Mouse (Mus musculus): ENCODE measurements around the gene Cnih1. TPM values are rescaled to one million over a fixed set of nuclear protein-coding genes. Genes with fewer than 3 reads are reported as not detected.

Gene Cnih1
- polyA plus RNA-seq, 1 experiment from 2014 or later, result 169 TPM

GRCm38 (mm10) chr14:46794157-46794556 lies 5.9 kb upstream of the Cnih1 start:
- no peaks in the 10 kb centered on the region for H3K9me3 ChIP-seq (ENCODE audit: control insufficient read depth, low read length)
- H3K27ac ChIP-seq (ENCODE audit: low read length), result no peak overlapping the region
- H3K4me1 ChIP-seq (replicated peaks; ENCODE audit: control insufficient read depth, insufficient read depth, low read length), result no peaks in the 10 kb centered on the region
- no peaks in the 10 kb centered on the region for H3K27me3 ChIP-seq (ENCODE audit: control insufficient read depth, insufficient read depth, low read depth, low read length)
- ATAC-seq (ENCODE audit: low read depth), result no peak
- no peak overlapping the region for H3K4me3 ChIP-seq (ENCODE audit: low read length)
- 78% methylated on average over 5 of the region's 5 CpGs for WGBS
- no peak overlapping the region for H3K4me2 ChIP-seq (ENCODE audit: low read depth, low read length)
- H3K9ac ChIP-seq (ENCODE audit: low read length), result no peak overlapping the region
- H3K36me3 ChIP-seq (ENCODE audit: control insufficient read depth, insufficient read depth, low read length), result no peaks in the 10 kb centered on the region

- Histone ChIP-seq H3K9ac (ENCODE audit: low read length) (no peak overlapping the region), H3K9me3 (ENCODE audit: control insufficient read depth, low read length) (no peaks in the 10 kb centered on the region), H3K36me3 (ENCODE audit: control insufficient read depth, insufficient read depth, low read length) (no peaks in the 10 kb centered on the region), H3K4me3 (ENCODE audit: low read length) (no peak overlapping the region), H3K27ac (ENCODE audit: low read length) (no peak overlapping the region), H3K4me1 (replicated peaks; ENCODE audit: control insufficient read depth, insufficient read depth, low read length) (peaks cover 13% of the 10 kb centered on the region; the same call in 1 of the 2 replicates), H3K4me2 (ENCODE audit: low read depth, low read length) (no peak overlapping the region), H3K27me3 (ENCODE audit: control insufficient read depth, insufficient read depth, low read depth, low read length) (no peaks in the 10 kb centered on the region)
- no peak for ATAC-seq (ENCODE audit: low read depth)
- WGBS, result 88% methylated on average over 6 of the region's 6 CpGs
Measured at GRCm38 (mm10) chr14:46790723-46791122, 2.5 kb upstream of the Cnih1 start.

- Histone ChIP-seq H3K9me3 (ENCODE audit: control insufficient read depth, low read length) (no peaks in the 10 kb centered on the region), H3K4me1 (replicated peaks; ENCODE audit: control insufficient read depth, insufficient read depth, low read length) (peaks cover 13% of the 10 kb centered on the region; the same call in 1 of the 2 replicates), H3K27me3 (ENCODE audit: control insufficient read depth, insufficient read depth, low read depth, low read length) (no peaks in the 10 kb centered on the region), H3K4me2 (ENCODE audit: low read depth, low read length) (no peak overlapping the region), H3K27ac (ENCODE audit: low read length) (no peak overlapping the region), H3K36me3 (ENCODE audit: control insufficient read depth, insufficient read depth, low read length) (no peaks in the 10 kb centered on the region), H3K9ac (ENCODE audit: low read length) (no peak overlapping the region), H3K4me3 (ENCODE audit: low read length) (no peak overlapping the region)
- ATAC-seq (ENCODE audit: low read depth), result no peak
- WGBS, result 61% methylated on average over 4 of the region's 4 CpGs
Measured at GRCm38 (mm10) chr14:46790303-46790702, 2.1 kb upstream of the Cnih1 start.

- H3K4me1 ChIP-seq (replicated peaks; ENCODE audit: control insufficient read depth, insufficient read depth, low read length), result peaks cover 13% of the 10 kb centered on the region; the same call in 1 of the 2 replicates
- H3K4me3 ChIP-seq (ENCODE audit: low read length), result peak overlapping the region; percentile 96
- peak overlapping the region; percentile 46; the same call in 1 of the 2 replicates for H3K9ac ChIP-seq (ENCODE audit: low read length)
- 12% methylated on average over 8 of the region's 8 CpGs for WGBS
- no peaks in the 10 kb centered on the region for H3K27me3 ChIP-seq (ENCODE audit: control insufficient read depth, insufficient read depth, low read depth, low read length)
- H3K9me3 ChIP-seq (ENCODE audit: control insufficient read depth, low read length), result no peaks in the 10 kb centered on the region
- no peaks in the 10 kb centered on the region for H3K36me3 ChIP-seq (ENCODE audit: control insufficient read depth, insufficient read depth, low read length)
- peak overlapping the region; percentile 41 for H3K27ac ChIP-seq (ENCODE audit: low read length)
- peak; percentile 4; the same call in 1 of the 2 replicates for ATAC-seq (ENCODE audit: low read depth)
- peak overlapping the region; percentile 41 for H3K4me2 ChIP-seq (ENCODE audit: low read depth, low read length)
Measured at GRCm38 (mm10) chr14:46788505-46788901, 292 bp upstream of the Cnih1 start.

DNA sequence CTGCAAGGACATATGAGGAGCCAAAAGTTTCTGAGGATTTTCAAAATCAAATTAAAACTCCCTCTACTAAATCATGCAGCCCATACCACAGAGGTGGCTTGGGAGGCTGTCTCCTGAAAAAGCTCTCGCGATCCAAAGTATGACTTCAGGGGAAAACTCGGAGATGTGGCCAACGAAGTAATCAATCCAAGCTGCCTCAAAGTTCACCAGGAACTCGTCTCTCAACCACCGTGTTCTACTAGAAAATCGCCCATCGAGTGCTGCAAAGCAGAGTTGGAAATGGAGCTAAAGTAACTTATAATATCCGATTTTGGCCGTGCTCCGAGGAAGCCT lies 791 bp downstream of the Cnih1 start:
- H3K4me1 ChIP-seq (replicated peaks; ENCODE audit: control insufficient read depth, insufficient read depth, low read length), result peaks cover 13% of the 10 kb centered on the region; the same call in 1 of the 2 replicates
- H3K9me3 ChIP-seq (ENCODE audit: control insufficient read depth, low read length), result no peaks in the 10 kb centered on the region
- peak overlapping the region; percentile 96 for H3K9ac ChIP-seq (ENCODE audit: low read length)
- no peak for ATAC-seq (ENCODE audit: low read depth)
- H3K4me3 ChIP-seq (ENCODE audit: low read length), result peak overlapping the region; percentile 96
- no peaks in the 10 kb centered on the region for H3K27me3 ChIP-seq (ENCODE audit: control insufficient read depth, insufficient read depth, low read depth, low read length)
- under 1% methylated on average over 11 of the region's 11 CpGs for WGBS
- peak overlapping the region; percentile 97 for H3K27ac ChIP-seq (ENCODE audit: low read length)
- H3K4me2 ChIP-seq (ENCODE audit: low read depth, low read length), result peak overlapping the region; percentile 61
- H3K36me3 ChIP-seq (ENCODE audit: control insufficient read depth, insufficient read depth, low read length), result no peaks in the 10 kb centered on the region

- no peak overlapping the region for H3K4me2 ChIP-seq (ENCODE audit: low read depth, low read length)
- 78% methylated on average over 5 of the region's 5 CpGs for WGBS
- H3K27ac ChIP-seq (ENCODE audit: low read length), result no peak overlapping the region
- H3K4me1 ChIP-seq (replicated peaks; ENCODE audit: control insufficient read depth, insufficient read depth, low read length), result peaks cover 13% of the 10 kb centered on the region; the same call in 1 of the 2 replicates
- H3K36me3 ChIP-seq (ENCODE audit: control insufficient read depth, insufficient read depth, low read length), result peaks cover 3% of the 10 kb centered on the region
- no peaks in the 10 kb centered on the region for H3K9me3 ChIP-seq (ENCODE audit: control insufficient read depth, low read length)
- no peaks in the 10 kb centered on the region for H3K27me3 ChIP-seq (ENCODE audit: control insufficient read depth, insufficient read depth, low read depth, low read length)
- no peak overlapping the region for H3K4me3 ChIP-seq (ENCODE audit: low read length)
- no peak overlapping the region for H3K9ac ChIP-seq (ENCODE audit: low read length)
- ATAC-seq (ENCODE audit: low read depth), result no peak
Measured at GRCm38 (mm10) chr14:46785247-46785646, 3.0 kb downstream of the Cnih1 start.

- peaks cover 9% of the 10 kb centered on the region; the same call in 1 of the 2 replicates for H3K4me1 ChIP-seq (replicated peaks; ENCODE audit: control insufficient read depth, insufficient read depth, low read length)
- H3K9ac ChIP-seq (ENCODE audit: low read length), result no peak overlapping the region
- H3K9me3 ChIP-seq (ENCODE audit: control insufficient read depth, low read length), result peaks cover 10% of the 10 kb centered on the region
- H3K27ac ChIP-seq (ENCODE audit: low read length), result no peak overlapping the region
- no peak for ATAC-seq (ENCODE audit: low read depth)
- H3K4me2 ChIP-seq (ENCODE audit: low read depth, low read length), result no peak overlapping the region
- no peak overlapping the region for H3K4me3 ChIP-seq (ENCODE audit: low read length)
- peaks cover 20% of the 10 kb centered on the region for H3K36me3 ChIP-seq (ENCODE audit: control insufficient read depth, insufficient read depth, low read length)
- no peaks in the 10 kb centered on the region for H3K27me3 ChIP-seq (ENCODE audit: control insufficient read depth, insufficient read depth, low read depth, low read length)
- 83% methylated on average over 10 of the region's 10 CpGs for WGBS
Measured at GRCm38 (mm10) chr14:46783327-46783926, 4.8 kb downstream of the Cnih1 start.

GRCm38 (mm10) chr14:46782187-46782828 lies 5.9 kb downstream of the Cnih1 start:
- 85% methylated on average over 8 of the region's 8 CpGs for WGBS
- no peak for ATAC-seq (ENCODE audit: low read depth)
- H3K27ac ChIP-seq (ENCODE audit: low read length), result no peak overlapping the region
- H3K27me3 ChIP-seq (ENCODE audit: control insufficient read depth, insufficient read depth, low read depth, low read length), result no peaks in the 10 kb centered on the region
- peaks cover 10% of the 10 kb centered on the region for H3K9me3 ChIP-seq (ENCODE audit: control insufficient read depth, low read length)
- no peak overlapping the region for H3K4me2 ChIP-seq (ENCODE audit: low read depth, low read length)
- H3K4me3 ChIP-seq (ENCODE audit: low read length), result no peak overlapping the region
- no peak overlapping the region for H3K9ac ChIP-seq (ENCODE audit: low read length)
- H3K4me1 ChIP-seq (replicated peaks; ENCODE audit: control insufficient read depth, insufficient read depth, low read length), result peaks cover 9% of the 10 kb centered on the region; the same call in 1 of the 2 replicates
- peaks cover 30% of the 10 kb centered on the region for H3K36me3 ChIP-seq (ENCODE audit: control insufficient read depth, insufficient read depth, low read length)

DNA sequence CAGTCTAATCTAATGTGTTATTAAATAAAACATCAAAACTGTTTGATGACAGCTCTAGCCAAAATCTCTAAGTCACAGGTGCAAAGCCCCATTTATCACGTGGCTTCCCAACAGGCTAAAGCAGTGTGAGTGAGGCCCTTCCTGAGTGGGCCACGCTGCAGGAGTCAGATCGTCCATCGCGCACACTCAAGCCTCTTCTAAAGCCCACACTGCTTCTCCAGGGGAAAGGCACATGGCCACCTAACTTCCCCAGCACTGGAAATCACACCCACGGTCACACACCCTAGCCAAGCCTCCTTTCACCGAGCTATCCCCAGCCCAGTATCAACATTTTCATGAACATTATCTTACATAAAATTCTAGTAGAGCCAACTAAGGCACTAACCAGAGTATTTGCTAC lies 7.1 kb downstream of the Cnih1 start:
- Histone ChIP-seq H3K4me2 (ENCODE audit: low read depth, low read length) (no peak overlapping the region), H3K9me3 (ENCODE audit: control insufficient read depth, low read length) (peaks cover 10% of the 10 kb centered on the region), H3K27me3 (ENCODE audit: control insufficient read depth, insufficient read depth, low read depth, low read length) (no peaks in the 10 kb centered on the region), H3K9ac (ENCODE audit: low read length) (no peak overlapping the region), H3K27ac (ENCODE audit: low read length) (no peak overlapping the region), H3K4me1 (replicated peaks; ENCODE audit: control insufficient read depth, insufficient read depth, low read length) (peaks cover 2% of the 10 kb centered on the region; the same call in 1 of the 2 replicates), H3K4me3 (ENCODE audit: low read length) (no peak overlapping the region), H3K36me3 (ENCODE audit: control insufficient read depth, insufficient read depth, low read length) (peaks cover 38% of the 10 kb centered on the region)
- no peak for ATAC-seq (ENCODE audit: low read depth)
- WGBS, result 91% methylated on average over 7 of the region's 7 CpGs
